Comparison of ENCODE assay signal across 10 mouse cellular contexts in genomic region chr9:49715121-49715520, GRCm38 (mm10).
DNase-seq lines count a peak whose midpoint lies in the region; ATAC-seq lines count a peak whose summit lies in the region.
"Had no signal": no experiment of that assay in that cellular context is flagged by ENCODE, and none has a peak within 500 bp of the region (broad histone marks: within the 10 kb centered on the region; RNA-seq: fewer than 3 reads in every experiment).

No protein-coding gene starts in this region.

- H3K4me3 ChIP-seq in kidney, embryonic 16.5 days (ENCODE audit: low read length), result no peak overlapping the region
- H3K4me3 ChIP-seq: limb, embryonic 13.5 days; stomach, embryonic 15.5 days had no signal

- no peak overlapping the region for H3K9ac ChIP-seq in kidney, embryonic 16.5 days (replicated peaks; ENCODE audit: low read length)
- H3K9ac ChIP-seq: limb, embryonic 13.5 days; stomach, embryonic 15.5 days had no signal

- peak; percentile 8 for DNase-seq in kidney, adult 18-20 months
- DNase-seq in ES-CJ7 (ENCODE audit: low read depth, low spot score), result peak; percentile 82
- peak; percentile 83 for DNase-seq in R1 (ENCODE audit: low read depth, low spot score)
- DNase-seq in kidney, adult 9 months, result peak; percentile 10
- no peak for DNase-seq in spleen, postnatal 14 days (ENCODE audit: low spot score in 2 of 2)

- H3K27ac ChIP-seq in kidney, embryonic 16.5 days (ENCODE audit: low read length), result no peak overlapping the region
- H3K27ac ChIP-seq: limb, embryonic 13.5 days; stomach, embryonic 15.5 days had no signal

- no peaks in the 10 kb centered on the region for H3K9me3 ChIP-seq in kidney, embryonic 16.5 days (ENCODE audit: low read length)
- H3K9me3 ChIP-seq: limb, embryonic 13.5 days; stomach, embryonic 15.5 days had no signal

- no peak overlapping the region for H3K4me2 ChIP-seq in kidney, embryonic 16.5 days (replicated peaks; ENCODE audit: low read depth, low read length)
- H3K4me2 ChIP-seq: limb, embryonic 13.5 days; stomach, embryonic 15.5 days had no signal

- no peak for ATAC-seq in kidney, embryonic 16.5 days (ENCODE audit: low FRiP score, low TSS enrichment)
- no peak for ATAC-seq in monocyte, adult 5-6 weeks (replicated peaks; ENCODE audit: insufficient number of reproducible peaks, low FRiP score, low TSS enrichment, poor library complexity, severe bottlenecking)
- ATAC-seq in erythroblast, adult 5-6 weeks (replicated peaks; ENCODE audit: low FRiP score, poor library complexity, severe bottlenecking), result no peak

- H3K27me3 ChIP-seq in kidney, embryonic 16.5 days (ENCODE audit: insufficient read depth, low read length), result no peaks in the 10 kb centered on the region
- H3K27me3 ChIP-seq: limb, embryonic 13.5 days; stomach, embryonic 15.5 days had no signal

- peaks cover 7% of the 10 kb centered on the region; the same call in 1 of the 2 replicates for H3K4me1 ChIP-seq in kidney, embryonic 16.5 days (ENCODE audit: insufficient read depth, low read length)
- H3K4me1 ChIP-seq: stomach, embryonic 15.5 days had no signal

- no peaks in the 10 kb centered on the region for H3K36me3 ChIP-seq in kidney, embryonic 16.5 days (ENCODE audit: insufficient read depth, low read length)
- H3K36me3 ChIP-seq: limb, embryonic 13.5 days; stomach, embryonic 15.5 days had no signal

Comparison
In these comparisons a context has a peak if more than half of its experiments do, and no peak if none do; other contexts are left out.
1. DNase-seq: peak in kidney, adult 18-20 months (single experiment), ES-CJ7 (single experiment), R1 (single experiment) and kidney, adult 9 months (single experiment); none in spleen, postnatal 14 days (0 of 2).